ENCODE assay signal across 8 mouse cellular contexts in the genomic region with DNA sequence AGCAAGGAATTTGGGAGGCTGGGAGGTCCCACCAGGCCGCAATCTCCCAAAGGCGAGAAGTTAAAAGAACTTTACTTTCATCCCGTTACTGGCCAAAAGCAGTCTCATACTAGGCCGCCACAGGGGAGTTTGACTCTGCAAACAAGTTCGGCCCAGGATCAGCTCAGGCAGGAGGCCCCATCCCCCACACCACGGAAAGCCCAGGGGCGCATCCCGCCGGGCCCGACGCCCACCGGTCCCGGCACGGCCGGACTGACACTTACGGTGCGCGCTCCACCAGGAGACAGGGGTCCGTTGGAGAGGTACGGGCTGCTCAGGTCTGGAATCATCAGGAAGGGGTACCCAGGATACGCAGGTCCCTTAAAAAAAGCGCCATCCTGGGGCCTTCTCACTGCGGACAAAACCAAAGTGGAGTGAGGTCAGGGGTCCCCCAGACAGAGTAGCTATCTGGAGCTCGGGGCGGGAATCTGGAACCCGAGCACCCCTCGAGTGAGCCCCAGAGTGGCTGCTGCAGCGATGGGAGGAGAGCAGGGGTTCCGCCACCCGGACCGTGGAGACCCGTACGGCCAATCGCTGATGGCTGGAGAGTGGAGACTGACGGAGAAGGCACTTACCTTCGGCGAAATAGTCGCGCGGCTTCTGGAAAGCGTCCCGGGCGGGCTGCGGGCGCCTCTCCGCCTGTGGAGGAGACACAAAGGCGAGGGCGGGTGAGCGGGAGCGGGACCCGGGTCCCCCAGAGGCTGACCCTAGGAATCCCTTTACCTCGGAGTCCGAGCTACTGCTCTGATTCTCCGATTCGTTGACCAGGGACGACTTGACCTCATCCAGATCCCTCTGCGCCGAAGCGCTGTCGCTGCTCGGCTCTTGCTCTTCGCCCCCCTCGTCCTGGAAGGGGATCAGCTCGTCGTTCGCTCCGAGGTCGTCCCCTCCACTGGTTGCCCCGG. TPM values are rescaled to one million over a fixed set of nuclear protein-coding genes. Genes with fewer than 3 reads are reported as not detected.
DNase-seq lines count a peak whose midpoint lies in the region; ATAC-seq and TF ChIP-seq lines count a peak whose summit lies in the region.

No protein-coding gene starts in this region.

- peak; percentile 87 for DNase-seq in ES-CJ7 (ENCODE audit: low read depth, low spot score)
- peak; percentile 74 for DNase-seq in adrenal gland, postnatal 10 days
- DNase-seq in forebrain, embryonic 10.5 days (ENCODE audit: extremely low spot score, low spot score): peak; percentile 70
- DNase-seq in heart, postnatal 0 days (ENCODE audit: low spot score): peak; percentile 39
- peak; percentile 46 to 67 for DNase-seq in kidney, postnatal 25 days
- peak; percentile 27 for DNase-seq in skeletal muscle tissue, adult 2 months (ENCODE audit: low read depth, low spot score)
- DNase-seq in layer of hippocampus, postnatal 25 days (ENCODE audit: extremely low spot score in 1 of 2, low spot score in 1 of 2): no peak

- H3K4me1 ChIP-seq in forebrain, embryonic 10.5 days: peaks cover 34% of the 10 kb centered on the region
- 0 out of 2 replicates have a peak, but pooled peaks cover 4% of the 10 kb centered on the region for H3K4me1 ChIP-seq in heart, postnatal 0 days (ENCODE audit: control insufficient read depth, insufficient read depth)

- peak overlapping the region; percentile 89 for H3K4me2 ChIP-seq in heart, postnatal 0 days (ENCODE audit: low read depth, low read length)

- ATAC-seq in heart, postnatal 0 days (ENCODE audit: insufficient read depth, low read depth): peak; percentile 50
- ATAC-seq in megakaryocyte-erythroid progenitor cell, adult 5-6 weeks (replicated peaks; ENCODE audit: low FRiP score, low TSS enrichment, poor library complexity, severe bottlenecking): 0 out of 2 replicates have a peak, but pooled peaks have one; percentile 8

- no peaks in the 10 kb centered on the region for H3K9me3 ChIP-seq in forebrain, embryonic 10.5 days
- no peaks in the 10 kb centered on the region for H3K9me3 ChIP-seq in heart, postnatal 0 days (replicated peaks; ENCODE audit: control insufficient read depth, low read length)

- peaks cover 30% of the 10 kb centered on the region for H3K27me3 ChIP-seq in forebrain, embryonic 10.5 days (ENCODE audit: poor library complexity, severe bottlenecking)
- H3K27me3 ChIP-seq in heart, postnatal 0 days (ENCODE audit: control insufficient read depth, insufficient read depth, low read length): no peaks in the 10 kb centered on the region

- peak overlapping the region; percentile 78 for H3K4me3 ChIP-seq in forebrain, embryonic 10.5 days
- H3K4me3 ChIP-seq in heart, postnatal 0 days (ENCODE audit: low read depth, low read length): peak overlapping the region; percentile 83

- TF ChIP-seq CTCF in heart, postnatal 0 days (IDR thresholded peaks at IDR 0.05; ENCODE audit: low read depth): no peak

- TF ChIP-seq EP300 in heart, postnatal 0 days (IDR thresholded peaks at IDR 0.05; ENCODE audit: low read depth): no peak

- H3K27ac ChIP-seq in forebrain, embryonic 10.5 days: peak overlapping the region; percentile 95
- peak overlapping the region; percentile 86 for H3K27ac ChIP-seq in heart, postnatal 0 days (ENCODE audit: low read depth)

- WGBS in forebrain, embryonic 10.5 days: under 1% methylated on average over 69 of the region's 69 CpGs
- 2% methylated on average over 59 of the region's 69 CpGs for WGBS in heart, postnatal 0 days

- peaks cover 34% of the 10 kb centered on the region for H3K36me3 ChIP-seq in forebrain, embryonic 10.5 days (replicated peaks)
- 0 out of 2 replicates have a peak, but pooled peaks cover 3% of the 10 kb centered on the region for H3K36me3 ChIP-seq in heart, postnatal 0 days (replicated peaks; ENCODE audit: control insufficient read depth, insufficient read depth, low read length)

- peak overlapping the region; percentile 83 for H3K9ac ChIP-seq in heart, postnatal 0 days (replicated peaks; ENCODE audit: low read depth, low read length)

RNA-seq across cellular contexts. Expression of gene Tcf7l1, which starts 0.8 kb away (rescaled TPM):
- total RNA-seq in adrenal gland, postnatal 10 days (2021): 10 to 100 TPM; 19.6 to 20.1 TPM
- 32.9 and 33.8 TPM in 2 replicates for polyA plus RNA-seq in forebrain, embryonic 10.5 days (2016; fragmentation: Nextera tagmentation; extraction: Ambion mirVana)
- 1.3 and 8.8 TPM in 2 replicates for total RNA-seq in heart, postnatal 0 days (2014; rRNA removed; ENCODE audit: low replicate concordance)
- 9.0 and 9.2 TPM in 2 replicates for polyA plus RNA-seq in heart, postnatal 0 days (2015; fragmentation: Nextera tagmentation; extraction: Ambion mirVana)
- total RNA-seq in megakaryocyte-erythroid progenitor cell, adult 5-6 weeks (2014; fragmentation: Nextera tagmentation): 0.90 TPM in 1 of 2 replicates, not detected in the other
- total RNA-seq in megakaryocyte-erythroid progenitor cell, adult 5-6 weeks (2017): not detected in 2 replicates
- 1 to 10 TPM; 3.3 to 4.6 TPM for total RNA-seq in layer of hippocampus, postnatal 25 days (2021)

Comparison
In these comparisons a context has a peak if more than half of its experiments do, and no peak if none do; other contexts are left out.
1. DNase-seq: peak in ES-CJ7 (single experiment), adrenal gland, postnatal 10 days (single experiment), forebrain, embryonic 10.5 days (single experiment), heart, postnatal 0 days (single experiment), kidney, postnatal 25 days (2 of 2) and skeletal muscle tissue, adult 2 months (single experiment); none in layer of hippocampus, postnatal 25 days (0 of 2).